Mouse (Mus musculus): ENCODE data around the gene Prpf31.
"Not testable (repeated sequence)": the region's sequence is repeated elsewhere in the genome, so short reads cannot be mapped to it uniquely, and the experiment has no call there.

Gene Prpf31

GRCm38 (mm10) chr7:3629543-3630477, at the start of gene Prpf31, which contains the start of gene Tfpt:
Gene Prpf31 (plus strand): TSS chr7:3629985.
Gene Tfpt (minus strand): TSS chr7:3629929.
- CTCF ChIA-PET = interaction anchor here (0.5 kb wide), 1 partner anchor 1050 kb away, joined by 4 read pairs; no protein-coding TSS in a partner anchor

DNA sequence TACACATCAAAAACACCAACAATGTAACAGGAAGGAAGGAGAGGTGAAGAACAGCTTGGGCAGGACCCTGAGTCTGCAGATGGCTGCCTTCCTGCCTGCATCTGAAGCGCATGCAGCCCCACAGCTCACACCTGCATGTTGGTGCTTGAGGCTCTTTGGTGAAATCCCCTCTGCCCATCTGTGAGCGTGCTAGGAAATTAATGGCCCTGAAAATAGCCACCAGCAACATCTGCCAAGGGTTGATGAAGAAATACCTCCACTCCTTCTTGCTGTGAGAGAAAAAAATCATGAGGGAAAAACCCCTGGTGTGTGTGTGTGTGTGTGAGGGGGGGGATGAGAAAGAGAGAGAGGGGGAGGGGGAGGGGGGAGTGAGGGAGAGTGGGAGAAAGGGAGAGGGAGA, 49.8 kb upstream of the Prpf31 start:
- CTCF ChIA-PET = no interaction called here

- CTCF ChIA-PET = interaction anchor here (0.6 kb wide), 1 partner anchor 30 kb away, joined by 10 read pairs; the partner anchor contains the start of gene Oscar
Measured at GRCm38 (mm10) chr7:3585763-3586162, 44.0 kb upstream of the Prpf31 start.

DNA sequence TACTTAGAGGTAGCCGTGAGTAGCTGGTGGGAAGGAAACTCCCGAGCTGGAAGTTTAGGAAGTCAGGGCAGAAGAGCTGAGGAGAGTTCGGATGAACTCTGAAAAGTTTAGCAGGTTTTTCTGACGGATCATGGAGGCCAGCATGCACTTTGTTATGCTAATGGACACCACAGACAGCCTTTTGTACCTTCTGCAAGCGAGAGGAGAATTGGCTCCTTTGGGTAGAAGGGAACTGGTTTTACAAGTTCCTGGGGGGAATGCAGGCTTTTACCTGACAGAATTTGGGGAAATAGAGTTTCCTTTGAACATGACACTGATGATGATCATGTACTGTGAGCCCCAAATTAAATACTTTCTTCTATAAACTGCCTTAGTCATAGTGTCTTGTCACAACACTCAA, 43.5 kb upstream of the Prpf31 start:
- CTCF ChIA-PET = interaction anchor here (0.6 kb wide), 1 partner anchor 285 kb away, joined by 3 read pairs; no protein-coding TSS in a partner anchor

- CTCF ChIA-PET = no interaction called here
Measured at GRCm38 (mm10) chr7:3587292-3587691, 42.5 kb upstream of the Prpf31 start.

DNA sequence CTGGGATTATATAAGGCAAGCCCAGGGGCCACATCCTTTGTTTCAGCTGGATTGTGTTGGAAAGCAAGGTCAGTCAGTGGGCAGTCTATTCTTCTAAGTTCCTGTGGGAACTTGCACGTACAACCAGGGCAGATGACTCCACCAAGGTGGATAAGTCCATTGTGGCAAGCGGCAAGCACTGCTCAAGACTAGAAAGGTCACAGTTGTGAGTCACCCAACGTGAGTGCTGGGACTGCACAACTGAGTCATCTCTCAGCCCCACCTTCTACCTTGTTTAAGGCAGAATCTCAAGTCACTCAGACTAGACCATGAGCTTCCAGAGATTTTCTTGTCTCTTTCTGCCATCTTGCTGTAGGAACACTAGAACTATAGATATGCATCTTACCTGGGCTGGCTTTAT, 39.2 kb upstream of the Prpf31 start:
- CTCF ChIA-PET = no interaction called here

DNA sequence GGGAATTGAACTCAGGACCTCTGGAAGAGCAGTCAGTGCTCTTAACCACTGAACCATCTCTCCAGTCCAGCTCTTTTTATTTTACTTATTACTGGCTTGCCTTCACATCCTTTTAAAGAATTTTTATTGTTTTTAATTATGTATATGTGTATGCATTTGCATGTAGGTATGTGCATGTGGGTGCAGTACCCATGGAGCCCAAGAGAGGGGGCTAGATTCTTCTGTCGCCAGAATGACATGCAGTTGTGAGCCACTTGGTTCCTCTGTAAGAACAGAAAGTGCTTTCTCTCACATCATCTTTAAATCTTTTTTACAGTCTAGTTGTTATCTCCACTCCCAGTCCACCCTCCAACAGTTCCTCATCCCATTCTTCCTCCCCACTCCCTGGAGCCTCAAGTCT, 38.3 kb upstream of the Prpf31 start:
- CTCF ChIA-PET = no interaction called here

DNA sequence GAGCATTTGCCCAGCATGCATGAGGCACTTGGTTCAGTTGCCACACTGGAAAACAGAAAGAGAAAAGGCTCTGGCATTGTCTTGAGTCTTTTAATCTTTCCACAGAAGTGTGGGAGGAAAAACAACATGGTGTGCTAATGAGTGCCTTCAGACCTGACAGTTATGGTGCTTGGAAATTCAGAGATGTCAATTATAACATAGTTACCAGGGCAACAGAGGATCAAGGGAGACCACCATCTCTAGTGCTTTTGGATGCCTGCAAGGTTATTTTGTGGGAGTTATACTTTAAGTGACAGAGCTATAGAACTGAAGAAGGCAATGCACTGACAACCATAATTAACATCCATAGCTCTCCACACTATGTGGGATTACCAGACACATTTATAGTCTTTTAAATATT, 35.9 kb upstream of the Prpf31 start:
- CTCF ChIA-PET = no interaction called here

DNA sequence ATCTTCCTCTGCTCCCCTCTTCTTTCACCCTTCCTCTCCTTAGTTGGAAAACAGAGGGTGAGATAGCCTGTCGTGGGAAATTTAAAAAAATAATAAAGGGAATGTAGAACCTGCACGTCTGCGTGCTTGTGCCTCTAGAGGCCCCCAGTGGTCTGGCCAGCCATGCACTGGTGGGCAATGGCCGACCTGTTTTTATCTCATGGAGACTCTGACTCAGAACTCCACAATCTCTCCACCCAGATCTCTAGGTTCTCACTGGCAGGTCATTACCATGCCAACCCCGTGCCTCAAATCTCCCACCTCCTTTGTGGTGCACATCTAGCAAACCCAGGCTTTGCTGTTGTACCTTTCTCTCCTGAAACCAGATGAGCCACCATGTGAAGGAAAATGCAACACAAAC, 35.1 kb upstream of the Prpf31 start:
- CTCF ChIA-PET = interaction anchor here (0.7 kb wide), 1 partner anchor 228 kb away, joined by 5 read pairs; no protein-coding TSS in a partner anchor

- CTCF ChIA-PET = interaction anchor here (0.6 to 0.7 kb wide), 2 partner anchors 228 to 851 kb away, joined by 5 to 7 read pairs; partner anchors contain the start of gene Rdh13
Measured at GRCm38 (mm10) chr7:3595146-3595545, 34.6 kb upstream of the Prpf31 start.

DNA sequence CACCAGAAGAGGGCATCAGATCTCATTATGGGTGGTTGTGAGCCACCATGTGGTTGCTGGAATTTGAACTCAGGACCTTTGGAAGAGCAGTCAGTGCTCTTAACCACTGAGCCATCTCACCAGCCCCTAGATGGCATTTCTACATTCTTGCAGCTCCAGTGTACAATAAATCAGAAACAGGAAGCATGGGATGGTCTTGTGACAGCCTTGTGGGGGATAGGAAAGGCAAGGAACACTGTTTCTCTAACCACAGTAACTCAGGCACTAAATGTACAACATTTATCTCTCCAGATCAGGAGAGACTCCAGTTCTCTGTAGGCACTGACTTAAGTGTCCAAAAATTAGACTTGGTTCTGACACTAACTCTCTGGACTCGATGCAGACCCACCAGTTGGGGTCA, 32.0 kb upstream of the Prpf31 start:
- CTCF ChIA-PET = not testable (repeated sequence)

GRCm38 (mm10) chr7:3601119-3601518, 28.7 kb upstream of the Prpf31 start:
- CTCF ChIA-PET = no interaction called here

- CTCF ChIA-PET = no interaction called here
Measured at GRCm38 (mm10) chr7:3606798-3607197, 23.0 kb upstream of the Prpf31 start.

- CTCF ChIA-PET = no interaction called here
Measured at GRCm38 (mm10) chr7:3607391-3607790, 22.4 kb upstream of the Prpf31 start.

GRCm38 (mm10) chr7:3608668-3609067, 21.1 kb upstream of the Prpf31 start:
- CTCF ChIA-PET = no interaction called here

DNA sequence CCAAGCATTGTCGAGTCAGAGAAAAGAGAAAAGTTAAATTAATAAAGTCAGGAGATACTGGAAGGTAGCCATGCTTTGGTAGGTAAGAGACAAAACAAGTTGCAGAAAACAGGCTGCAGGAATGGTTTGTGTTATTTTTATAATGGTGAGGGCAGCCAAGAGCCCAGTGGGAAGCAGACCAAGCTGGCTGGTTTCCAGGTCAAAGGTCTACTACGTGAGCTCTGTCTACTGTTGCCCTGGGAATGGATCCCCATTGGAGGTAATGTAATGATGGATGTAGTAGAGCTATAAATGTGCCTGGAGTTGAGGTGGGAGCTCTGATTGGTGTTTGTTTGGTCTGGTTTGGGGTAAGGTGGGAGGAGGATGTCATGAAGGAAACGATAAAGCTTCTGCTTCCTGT, 20.7 kb upstream of the Prpf31 start:
- CTCF ChIA-PET = no interaction called here

- CTCF ChIA-PET = no interaction called here
Measured at GRCm38 (mm10) chr7:3610437-3610836, 19.3 kb upstream of the Prpf31 start.

GRCm38 (mm10) chr7:3611006-3611405, 18.8 kb upstream of the Prpf31 start:
- CTCF ChIA-PET = no interaction called here

DNA sequence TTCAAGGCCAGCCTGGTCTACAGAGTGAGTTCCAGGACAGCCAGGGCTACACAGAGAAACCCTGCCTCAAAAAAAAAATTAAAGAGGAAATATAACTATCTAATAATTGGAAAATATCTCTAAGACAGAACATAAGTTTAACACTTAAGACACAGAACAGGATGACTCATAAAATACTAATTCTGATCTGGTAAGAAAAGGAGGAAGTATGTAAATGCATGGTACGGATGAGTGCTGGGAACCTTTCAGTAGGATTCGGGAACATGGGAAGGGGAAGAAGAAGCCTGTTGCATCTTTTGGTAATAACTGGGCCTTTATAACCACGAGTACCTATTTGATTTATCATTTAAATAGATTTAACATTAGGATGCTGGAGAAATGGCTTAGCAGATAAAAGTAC, 15.8 kb upstream of the Prpf31 start:
- CTCF ChIA-PET = no interaction called here

- CTCF ChIA-PET = interaction anchor here (0.6 kb wide), 2 partner anchors 30 to 285 kb away, joined by 5 to 10 read pairs; no protein-coding TSS in a partner anchor
Measured at GRCm38 (mm10) chr7:3616057-3616388, 13.8 kb upstream of the Prpf31 start, which contains the start of gene Oscar. Gene Oscar (minus strand): TSS chr7:3616157.

DNA sequence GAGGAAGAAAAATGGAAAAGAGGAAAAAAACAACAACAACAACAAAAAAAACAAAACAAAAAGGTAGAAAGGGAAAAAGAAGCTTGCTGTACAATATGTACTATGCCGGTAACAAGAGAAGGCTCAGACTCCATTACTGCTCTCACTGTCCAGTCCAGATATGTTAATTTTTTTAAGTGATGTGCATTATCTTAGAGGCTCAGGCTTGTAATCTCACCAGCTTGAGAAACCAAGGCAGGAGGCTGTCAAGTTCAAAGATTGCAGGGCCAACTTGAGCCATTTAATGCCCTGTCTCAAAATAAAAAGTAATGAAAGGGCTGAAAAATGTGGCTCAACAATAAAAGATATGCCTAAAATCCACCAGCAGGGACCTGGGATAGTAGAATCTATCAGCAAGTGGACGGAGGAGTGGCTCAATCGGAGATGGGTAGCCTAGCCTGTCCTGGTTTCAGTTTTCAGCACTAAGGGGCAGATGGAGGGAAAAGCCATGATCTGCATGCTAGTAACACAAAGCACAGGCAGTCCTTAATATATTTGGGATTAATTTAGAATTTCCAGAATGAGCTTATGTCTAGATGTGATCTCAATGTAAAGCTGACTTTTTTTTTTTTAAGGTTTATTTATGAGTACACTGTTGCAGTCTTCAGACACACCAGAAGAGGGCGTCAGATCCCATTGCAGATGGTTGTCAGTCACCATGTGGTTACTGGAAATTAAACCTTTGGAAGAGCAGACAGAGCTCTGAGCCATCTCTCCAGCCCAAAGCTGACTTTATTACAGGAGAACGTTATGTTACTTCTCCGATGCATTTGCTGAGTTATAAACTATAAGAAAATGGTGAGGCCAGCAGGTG, 13.2 kb upstream of the Prpf31 start:
- CTCF ChIA-PET = interaction anchor here (0.6 kb wide), 2 partner anchors 285 to 1041 kb away, joined by 3 to 5 read pairs; no protein-coding TSS in a partner anchor

Data from spleen, embryonic (tissue).